8 mouse cellular contexts compared by ENCODE assay signal in the genomic region with DNA sequence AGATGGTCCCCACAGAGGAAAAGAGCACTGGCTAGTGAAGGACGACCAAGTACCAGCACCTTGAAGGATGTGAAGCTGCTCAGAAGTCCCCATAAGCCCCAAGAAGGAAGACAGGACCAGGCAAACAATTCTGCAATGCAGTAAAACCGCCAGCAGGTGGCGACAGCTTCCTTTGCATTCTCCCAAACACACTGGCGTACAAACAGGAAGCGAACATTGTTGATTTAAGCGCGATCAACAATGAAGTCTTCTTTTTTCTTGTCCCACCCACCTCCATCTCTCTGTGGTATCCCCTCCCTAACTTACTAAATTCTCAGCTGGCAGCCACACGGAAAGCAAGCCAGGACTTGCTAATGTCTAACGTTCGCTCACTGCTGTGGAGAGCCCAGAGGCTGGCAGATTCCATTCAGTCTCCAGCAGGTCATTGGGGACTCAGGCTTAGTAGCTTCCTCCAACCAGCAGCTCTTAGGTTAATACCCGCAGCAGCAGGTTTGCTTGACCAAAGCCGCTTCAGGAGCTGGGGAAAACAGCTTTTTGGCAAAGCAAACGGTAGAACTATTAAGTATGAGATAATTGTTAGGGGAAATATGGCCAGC.
DNase-seq lines count a peak whose midpoint lies in the region; ATAC-seq and TF ChIP-seq lines count a peak whose summit lies in the region.

No protein-coding gene starts in this region.

- H3K9ac ChIP-seq in forebrain, embryonic 14.5 days (ENCODE audit: low read length), result peak overlapping the region; percentile 48
- peak overlapping the region; percentile 50; the same call in 1 of the 2 replicates for H3K9ac ChIP-seq in lung, embryonic 14.5 days

- peak overlapping the region; percentile 51 for H3K4me2 ChIP-seq in forebrain, embryonic 14.5 days (ENCODE audit: low read length)
- peak overlapping the region; percentile 64 for H3K4me2 ChIP-seq in lung, embryonic 14.5 days

- H3K4me1 ChIP-seq in forebrain, embryonic 14.5 days (ENCODE audit: control insufficient read depth, insufficient read depth, low read length), result peaks cover 4% of the 10 kb centered on the region; the same call in 1 of the 2 replicates
- H3K4me1 ChIP-seq in lung, embryonic 14.5 days (ENCODE audit: insufficient read depth), result no peaks in the 10 kb centered on the region

- peak overlapping the region; percentile 26 for H3K4me3 ChIP-seq in forebrain, embryonic 14.5 days (ENCODE audit: low read depth, low read length)
- H3K4me3 ChIP-seq in layer of hippocampus, adult 2 months, result peak overlapping the region; percentile 45
- H3K4me3 ChIP-seq in lung, embryonic 14.5 days (ENCODE audit: low read depth, low read length), result peak overlapping the region; percentile 37

- 0 out of 2 replicates have a peak, but pooled peaks cover 5% of the 10 kb centered on the region for H3K27me3 ChIP-seq in forebrain, embryonic 14.5 days (replicated peaks; ENCODE audit: control insufficient read depth, insufficient read depth, low read length)
- peaks cover 9% of the 10 kb centered on the region for H3K27me3 ChIP-seq in lung, embryonic 14.5 days (ENCODE audit: insufficient read depth, low read length)

- peak; percentile 72 for DNase-seq in Muller cell, postnatal 12 days (ENCODE audit: inconsistent ontology term)
- DNase-seq in c-Kit-positive CD71-positive TER-119-positive erythroid progenitor cells, embryonic 14.5 days (ENCODE audit: low spot score), result peak; percentile 52
- DNase-seq in forebrain, embryonic 14.5 days (ENCODE audit: low spot score), result peak; percentile 91
- peak; percentile 78 for DNase-seq in heart, postnatal 4 days
- DNase-seq in layer of hippocampus, adult 2 months (ENCODE audit: low spot score in 2 of 2), result peak; percentile 74 to 85
- peak; percentile 92 for DNase-seq in lung, embryonic 14.5 days
- DNase-seq in ovary, postnatal 14 days (ENCODE audit: low spot score), result peak; percentile 55
- DNase-seq in urinary bladder, postnatal 36 days (ENCODE audit: low spot score in 2 of 2), result peak; percentile 58 to 66

- peaks cover 7% of the 10 kb centered on the region; the same call in 1 of the 2 replicates for H3K36me3 ChIP-seq in forebrain, embryonic 14.5 days (ENCODE audit: control insufficient read depth, insufficient read depth, low read length)
- H3K36me3 ChIP-seq in lung, embryonic 14.5 days (ENCODE audit: insufficient read depth), result no peaks in the 10 kb centered on the region

- no peak overlapping the region for H3K27ac ChIP-seq in forebrain, embryonic 14.5 days (ENCODE audit: low read depth, low read length)
- H3K27ac ChIP-seq in layer of hippocampus, adult 2 months, result peak overlapping the region; percentile 50
- no peak overlapping the region for H3K27ac ChIP-seq in lung, embryonic 14.5 days (ENCODE audit: low read depth)

- no peaks in the 10 kb centered on the region for H3K9me3 ChIP-seq in forebrain, embryonic 14.5 days (replicated peaks; ENCODE audit: control insufficient read depth, low read length)
- H3K9me3 ChIP-seq in lung, embryonic 14.5 days (ENCODE audit: low read depth, low read length), result no peaks in the 10 kb centered on the region

- ATAC-seq in forebrain, embryonic 14.5 days, result peak; percentile 72
- ATAC-seq in lung, embryonic 14.5 days (ENCODE audit: insufficient read depth), result peak; percentile 81

- 2% methylated on average over 13 of the region's 13 CpGs for WGBS in forebrain, embryonic 14.5 days
- WGBS in lung, embryonic 14.5 days, result 2% methylated on average over 13 of the region's 13 CpGs

- TF ChIP-seq CTCF in layer of hippocampus, adult 2 months (conservative IDR thresholded peaks at IDR 0.05), result peak; percentile 96
- TF ChIP-seq CTCF in lung, embryonic 14.5 days (IDR thresholded peaks at IDR 0.05; ENCODE audit: low read depth), result peak; percentile 99
